Mouse (Mus musculus) small intestine, adult 2 months (tissue): Measurements from ENCODE around the gene Nmd3. TPM values are rescaled to one million over a fixed set of nuclear protein-coding genes. Genes with fewer than 3 reads are reported as not detected.

Experiments
- H3K27ac ChIP-seq: fragments of 200-500 bp; 2 replicates; pipeline ENCODE4 v1.5.1; 2012; ENCODE audit warnings: low read depth, low read length, control low read depth, inconsistent platforms; ENCODE audit not compliant: insufficient read depth
- H3K27me3 ChIP-seq: fragments of 200-500 bp; 2 replicates; pipeline ENCODE4 v1.6.1; 2012; ENCODE audit warnings: mild to moderate bottlenecking, moderate library complexity, low read length, inconsistent platforms; ENCODE audit not compliant: control insufficient read depth, insufficient read depth
- H3K36me3 ChIP-seq: fragments of 200-500 bp; 2 replicates; pipeline ENCODE4 v1.6.1; 2012; ENCODE audit warnings: mild to moderate bottlenecking, low read length, control low read depth, inconsistent platforms; ENCODE audit not compliant: control insufficient read depth, insufficient read depth
- H3K4me1 ChIP-seq: fragments of 200-500 bp; 2 replicates; pipeline ENCODE4 v1.6.1; 2012; ENCODE audit warnings: low read length, inconsistent platforms, mixed read lengths; ENCODE audit not compliant: control insufficient read depth, insufficient read depth, insufficient read length
- H3K4me3 ChIP-seq: fragments of 200-500 bp; 2 replicates; pipeline ENCODE4 v1.5.1; 2012; ENCODE audit warnings: low read depth, mild to moderate bottlenecking, control low read depth, inconsistent platforms, low read length, moderate library complexity
- CTCF ChIP-seq: fragments of 200-500 bp; IDR thresholded peaks from 2 replicates; pipeline ENCODE4 v1.5.1; 2012; ENCODE audit warnings: low read depth, mild to moderate bottlenecking, control low read depth, inconsistent platforms, low read length, moderate library complexity, mixed read lengths; ENCODE audit not compliant: insufficient replicate concordance, insufficient read length; ENCODE audit errors: extremely low read depth
- POLR2A ChIP-seq: fragments of 200-500 bp; IDR thresholded peaks from 2 replicates; pipeline ENCODE4 v1.6.1; 2012; ENCODE audit warnings: low read depth, mild to moderate bottlenecking, control low read depth, inconsistent platforms, low read length, moderate library complexity
- WGBS: fragments of 180-500 bp; shearing (Covaris S2); methylation state at CpG from one replicate; pipeline ENCODE4 v1.1.7; 2018; 5-methylcytosine and 5-hydroxymethylcytosine counted together
- polyA plus RNA-seq: library from polyadenylated mRNA; depleted of rRNA; stranded (reverse); fragments of >200 nt; gene quantifications from 2 replicates; pipeline ENCODE4 v1.2.3, GENCODE M21; 2012

Nmd3 gene
- polyA plus RNA-seq, 1 experiment = 17.7 TPM

DNA sequence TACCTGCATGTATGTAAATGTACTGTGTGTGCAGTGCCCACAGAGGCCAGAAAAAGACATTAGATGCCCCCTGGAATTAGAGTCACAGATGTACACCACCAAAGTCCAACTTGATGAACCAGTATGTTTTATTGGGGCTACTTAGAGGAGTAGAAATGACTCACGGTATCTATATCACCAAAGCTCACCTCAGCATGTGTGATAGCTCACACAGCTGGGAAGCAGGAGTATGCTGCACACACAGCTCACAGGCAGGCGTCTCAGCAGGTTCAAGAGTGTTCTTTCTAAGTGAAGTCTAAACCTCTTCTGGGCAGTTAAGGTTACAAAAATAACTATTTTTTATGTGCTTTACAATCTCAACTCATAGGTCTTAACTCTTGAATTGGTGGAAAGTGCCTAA is 12.2 kb downstream of the Nmd3 start:
- WGBS = 36% methylated on average over 2 of the region's 2 CpGs

DNA sequence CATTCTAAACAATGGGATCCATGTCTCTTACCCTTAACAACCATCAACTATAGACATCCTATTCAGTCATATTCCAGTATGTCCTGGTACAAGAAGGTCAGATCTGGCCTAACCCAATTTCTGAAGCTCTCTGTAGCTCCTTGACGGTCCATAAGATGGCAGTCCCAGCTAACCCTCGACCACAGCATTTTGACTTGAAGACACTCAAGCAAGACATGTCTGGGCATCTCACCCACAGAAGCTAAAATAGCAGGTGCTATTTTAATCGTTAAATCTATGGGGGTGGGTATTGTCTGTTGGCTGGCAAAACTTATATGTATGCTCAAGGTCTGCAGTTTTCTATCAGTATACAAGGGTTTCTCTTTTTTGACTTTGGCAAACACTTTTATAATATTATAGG is 33.4 kb downstream of the Nmd3 start:
- TF ChIP-seq POLR2A = no peak
- no peak for TF ChIP-seq CTCF
- Histone ChIP-seq H3K36me3 (peaks cover 37% of the 10 kb centered on the region), H3K4me3 (no peak overlapping the region), H3K4me1 (no peaks in the 10 kb centered on the region), H3K27ac (no peak overlapping the region), H3K27me3 (no peaks in the 10 kb centered on the region)
- 65% methylated on average over 3 of the region's 3 CpGs for WGBS

More for the DNA sequence above, 12.2 kb downstream of the Nmd3 start:
- TF ChIP-seq CTCF (no peak), POLR2A (no peak)
- H3K4me1 ChIP-seq = peaks cover 2% of the 10 kb centered on the region; the same call in 1 of the 2 replicates
- no peak overlapping the region for H3K4me3 ChIP-seq
- no peak overlapping the region for H3K27ac ChIP-seq
- H3K36me3 ChIP-seq = peaks cover 32% of the 10 kb centered on the region
- no peaks in the 10 kb centered on the region for H3K27me3 ChIP-seq

DNA sequence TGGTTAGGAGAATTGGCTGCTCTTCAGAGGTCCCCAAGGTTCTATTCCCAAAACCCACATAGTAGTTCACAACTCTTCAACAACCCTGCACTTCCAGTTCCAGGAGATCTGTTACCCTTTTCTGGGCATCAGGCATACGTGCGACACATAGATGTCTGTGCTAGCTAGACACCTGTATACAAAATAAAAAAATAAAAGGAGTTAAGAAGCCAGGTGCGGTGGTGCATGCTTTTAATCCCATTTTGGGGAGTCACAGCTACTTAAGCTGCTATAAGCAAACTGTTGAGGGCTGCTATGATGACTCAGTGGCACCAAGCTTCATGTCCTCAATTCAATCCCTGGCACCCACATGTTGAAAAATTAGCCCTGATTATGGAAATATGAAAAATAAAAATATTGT is 34.2 kb downstream of the Nmd3 start:
- TF ChIP-seq CTCF = no peak
- TF ChIP-seq POLR2A = no peak
- H3K4me3 ChIP-seq = no peak overlapping the region
- H3K27ac ChIP-seq = no peak overlapping the region
- H3K27me3 ChIP-seq = no peaks in the 10 kb centered on the region
- no peaks in the 10 kb centered on the region for H3K4me1 ChIP-seq
- peaks cover 32% of the 10 kb centered on the region for H3K36me3 ChIP-seq
- 91% methylated on average over 3 of the region's 3 CpGs for WGBS

DNA sequence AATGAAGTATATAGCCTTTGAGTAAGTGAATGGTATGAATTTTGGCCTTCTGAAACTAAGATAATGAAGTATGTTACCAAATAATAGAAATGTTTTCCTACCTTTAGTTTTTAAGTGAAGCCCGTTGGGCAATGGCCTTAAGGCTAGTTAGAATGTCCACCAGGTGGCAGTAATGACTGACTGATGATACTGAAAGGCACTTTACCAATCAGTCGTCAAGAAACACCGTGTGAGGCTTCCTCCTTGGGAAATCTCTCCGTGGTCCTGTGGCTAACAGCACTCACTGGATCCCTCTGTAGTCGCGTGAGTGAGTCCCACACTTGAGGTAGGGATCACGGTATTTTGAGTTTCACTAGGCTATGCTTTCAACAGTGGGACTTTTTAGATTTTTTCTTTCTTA is 34.7 kb downstream of the Nmd3 start:
- Histone ChIP-seq H3K27ac (no peak overlapping the region), H3K36me3 (peaks cover 32% of the 10 kb centered on the region), H3K27me3 (no peaks in the 10 kb centered on the region), H3K4me3 (no peak overlapping the region), H3K4me1 (no peaks in the 10 kb centered on the region)
- WGBS = 20% methylated on average over 7 of the region's 7 CpGs
- TF ChIP-seq POLR2A (no peak), CTCF (peak; percentile 54; the same call in 1 of the 2 replicates)

DNA sequence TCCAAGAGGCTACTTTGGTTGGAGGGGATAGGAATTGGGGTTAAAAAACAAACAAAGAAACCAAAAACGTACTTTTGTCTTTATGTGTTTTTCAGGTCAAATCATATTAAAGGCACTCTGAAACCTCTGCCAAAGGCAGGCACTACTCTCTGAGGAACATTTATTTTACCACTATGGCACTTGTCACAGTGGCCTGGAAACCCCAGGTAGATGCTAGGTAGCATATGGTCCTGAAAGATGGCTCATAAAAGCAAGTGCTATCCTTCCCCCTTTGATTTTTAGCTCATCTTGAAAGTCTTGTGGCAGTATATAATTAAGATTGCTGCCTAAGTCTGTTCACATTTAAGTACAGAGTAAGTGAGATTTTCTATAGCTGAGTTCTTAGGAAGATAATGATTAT is 35.7 kb downstream of the Nmd3 start:
- H3K27me3 ChIP-seq = no peaks in the 10 kb centered on the region
- H3K4me1 ChIP-seq = no peaks in the 10 kb centered on the region
- WGBS = 96% methylated on average over 1 of the region's 1 CpGs
- no peak overlapping the region for H3K27ac ChIP-seq
- peaks cover 28% of the 10 kb centered on the region for H3K36me3 ChIP-seq
- no peak overlapping the region for H3K4me3 ChIP-seq
- TF ChIP-seq POLR2A (no peak), CTCF (no peak)

DNA sequence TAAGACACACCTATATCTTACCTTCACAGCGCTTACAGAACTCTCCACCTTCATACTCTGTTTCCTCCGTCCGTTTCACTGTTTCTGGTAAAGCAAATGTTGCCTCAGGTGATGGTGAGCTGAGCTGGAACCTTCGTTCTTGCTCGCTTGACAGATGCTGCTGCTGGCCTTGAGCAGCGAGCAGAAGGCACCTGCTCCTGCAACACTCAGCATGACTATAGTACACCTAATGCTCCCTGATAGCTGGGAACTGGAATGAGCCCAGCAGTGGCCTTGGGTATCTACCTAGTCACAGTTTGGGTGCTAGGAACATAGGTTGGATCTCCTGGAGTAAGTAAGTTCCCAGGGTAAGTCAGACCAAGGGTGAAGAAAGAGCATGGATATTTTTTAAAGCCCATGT is 38.3 kb downstream of the Nmd3 start:
- TF ChIP-seq CTCF (no peak), POLR2A (no peak)
- no peak overlapping the region for H3K4me3 ChIP-seq
- peaks cover 15% of the 10 kb centered on the region for H3K36me3 ChIP-seq
- H3K4me1 ChIP-seq = no peaks in the 10 kb centered on the region
- WGBS = 92% methylated on average over 6 of the region's 6 CpGs
- H3K27me3 ChIP-seq = no peaks in the 10 kb centered on the region
- no peak overlapping the region for H3K27ac ChIP-seq

DNA sequence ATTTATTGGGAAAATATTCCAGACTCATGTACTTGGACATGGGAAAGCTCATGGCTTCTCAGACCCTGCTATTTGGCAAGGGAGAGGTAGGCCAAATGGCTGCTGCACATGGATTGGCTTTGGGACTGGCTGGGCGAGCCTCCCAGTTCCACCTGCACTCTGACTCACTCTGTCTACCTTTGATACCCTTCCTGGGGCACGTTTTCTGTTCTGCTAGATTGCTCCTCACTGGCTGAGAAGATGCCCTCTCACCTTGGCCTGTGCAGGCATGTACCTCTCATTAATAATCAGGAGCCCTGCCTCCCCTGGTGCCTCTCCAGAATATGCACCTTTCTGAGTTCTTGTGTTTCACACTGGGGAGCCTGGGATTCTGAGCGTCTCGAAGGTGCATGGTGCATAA is 39.4 kb downstream of the Nmd3 start:
- no peak overlapping the region for H3K4me3 ChIP-seq

DNA sequence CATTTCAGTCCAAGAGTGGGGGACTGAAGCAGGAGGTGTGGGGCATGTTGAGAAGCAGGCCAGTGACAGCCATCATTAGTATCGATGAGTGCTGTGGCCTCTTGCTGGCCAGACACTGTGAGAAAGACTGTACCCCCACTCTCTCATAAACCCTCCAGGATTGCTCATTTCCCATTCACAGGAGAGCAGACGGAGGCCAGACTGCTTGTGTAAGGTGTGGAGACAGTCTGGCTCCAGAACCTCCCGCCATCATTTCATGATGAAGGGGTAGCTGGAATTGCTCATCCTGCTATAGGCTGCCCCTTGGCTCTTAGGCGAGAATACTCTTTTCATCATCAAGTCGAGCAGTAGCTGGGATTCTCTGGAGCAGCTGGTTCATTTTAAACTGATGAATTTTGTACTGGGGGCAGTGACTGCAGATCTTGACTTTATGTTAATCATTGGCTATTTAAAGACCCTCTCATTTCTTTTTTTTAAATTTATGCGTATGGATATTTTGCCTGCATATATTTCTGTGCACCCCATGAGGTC is 41.1 kb downstream of the Nmd3 start:
- H3K27ac ChIP-seq = no peak overlapping the region
- WGBS = 86% methylated on average over 6 of the region's 6 CpGs
- H3K4me3 ChIP-seq = no peak overlapping the region
- TF ChIP-seq POLR2A (no peak), CTCF (no peak)
- peaks cover 10% of the 10 kb centered on the region for H3K36me3 ChIP-seq
- no peaks in the 10 kb centered on the region for H3K27me3 ChIP-seq
- no peaks in the 10 kb centered on the region for H3K4me1 ChIP-seq

More for the DNA sequence above, 39.4 kb downstream of the Nmd3 start:
- Histone ChIP-seq H3K27ac (no peak overlapping the region), H3K4me1 (no peaks in the 10 kb centered on the region), H3K27me3 (no peaks in the 10 kb centered on the region), H3K36me3 (peaks cover 14% of the 10 kb centered on the region)
- no peak for TF ChIP-seq POLR2A
- WGBS = 66% methylated on average over 4 of the region's 4 CpGs
